Mouse (Mus musculus) cerebellum, postnatal 4 days (tissue): ENCODE measurements around the gene Hand2.

ENCODE experiments used
- DNase-seq, 2 experiments: peaks; one replicate each; pipeline ENCODE4 v3.0.0; 2022; ENCODE audit warnings: low spot score in 2 of 2, mixed read lengths in 1 of 2

Hand2 gene

DNA sequence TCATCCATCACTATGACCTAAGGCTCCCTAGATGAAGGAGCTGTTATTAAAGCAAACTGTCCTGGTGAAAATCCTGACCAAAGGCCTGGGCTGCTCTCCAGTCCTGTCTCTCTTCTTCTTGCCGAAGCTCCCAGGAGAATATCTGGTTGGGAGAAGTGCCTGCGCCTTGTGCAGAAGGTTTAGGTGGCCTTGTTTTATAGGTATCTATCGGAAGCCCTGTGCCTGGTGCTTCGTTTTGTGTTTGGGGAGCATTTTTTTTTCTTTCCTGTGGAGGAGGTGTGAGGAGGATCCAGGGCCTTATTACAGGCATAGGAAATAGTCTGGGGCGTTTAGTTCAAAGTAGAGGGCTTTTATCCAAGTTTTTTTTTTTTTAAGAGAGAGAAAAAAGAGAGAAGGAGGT is 3.9 kb downstream of the Hand2 start:
- no peak for DNase-seq

DNA sequence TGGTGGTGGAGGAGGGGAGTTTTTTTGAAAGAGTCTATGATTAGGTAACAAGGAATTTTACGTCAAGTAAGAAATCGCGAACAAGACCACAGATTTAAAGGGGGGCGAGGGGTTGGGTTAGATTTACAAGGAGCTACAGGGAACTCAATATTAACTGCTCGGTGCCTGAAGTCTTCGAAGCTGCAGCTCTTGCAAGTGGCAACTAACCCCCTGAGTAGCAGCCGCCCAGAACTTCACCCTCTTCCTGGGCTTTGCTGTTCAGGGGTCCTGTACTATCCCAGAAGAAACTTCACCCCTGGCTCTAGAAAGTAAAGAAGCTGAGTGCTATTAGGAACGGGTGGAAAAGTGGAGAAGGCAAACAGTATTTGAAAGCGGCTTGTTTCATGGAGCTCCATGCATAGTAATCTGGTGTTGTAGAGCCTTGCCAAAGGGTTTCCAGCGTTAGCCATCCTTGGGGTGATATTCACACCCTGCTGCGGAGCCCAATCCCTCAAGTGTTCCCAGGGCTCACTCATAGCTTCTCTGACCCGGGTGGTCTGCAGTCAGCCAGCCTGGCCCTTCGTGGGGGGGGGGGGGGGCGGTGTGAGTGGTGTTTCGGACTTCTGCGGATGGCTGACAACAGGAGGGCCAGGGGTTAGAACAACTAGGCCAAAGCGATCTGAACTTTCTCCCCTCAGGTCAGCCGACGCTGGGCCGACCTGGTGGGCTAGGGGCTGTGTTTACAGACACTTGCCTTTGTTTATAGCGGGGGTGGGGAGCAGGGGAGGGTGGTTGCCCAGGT is 4.5 kb downstream of the Hand2 start:
- no peak for DNase-seq

GRCm38 (mm10) chr8:57326091-57327065 is 5.6 kb downstream of the Hand2 start:
- DNase-seq: no peak

DNA sequence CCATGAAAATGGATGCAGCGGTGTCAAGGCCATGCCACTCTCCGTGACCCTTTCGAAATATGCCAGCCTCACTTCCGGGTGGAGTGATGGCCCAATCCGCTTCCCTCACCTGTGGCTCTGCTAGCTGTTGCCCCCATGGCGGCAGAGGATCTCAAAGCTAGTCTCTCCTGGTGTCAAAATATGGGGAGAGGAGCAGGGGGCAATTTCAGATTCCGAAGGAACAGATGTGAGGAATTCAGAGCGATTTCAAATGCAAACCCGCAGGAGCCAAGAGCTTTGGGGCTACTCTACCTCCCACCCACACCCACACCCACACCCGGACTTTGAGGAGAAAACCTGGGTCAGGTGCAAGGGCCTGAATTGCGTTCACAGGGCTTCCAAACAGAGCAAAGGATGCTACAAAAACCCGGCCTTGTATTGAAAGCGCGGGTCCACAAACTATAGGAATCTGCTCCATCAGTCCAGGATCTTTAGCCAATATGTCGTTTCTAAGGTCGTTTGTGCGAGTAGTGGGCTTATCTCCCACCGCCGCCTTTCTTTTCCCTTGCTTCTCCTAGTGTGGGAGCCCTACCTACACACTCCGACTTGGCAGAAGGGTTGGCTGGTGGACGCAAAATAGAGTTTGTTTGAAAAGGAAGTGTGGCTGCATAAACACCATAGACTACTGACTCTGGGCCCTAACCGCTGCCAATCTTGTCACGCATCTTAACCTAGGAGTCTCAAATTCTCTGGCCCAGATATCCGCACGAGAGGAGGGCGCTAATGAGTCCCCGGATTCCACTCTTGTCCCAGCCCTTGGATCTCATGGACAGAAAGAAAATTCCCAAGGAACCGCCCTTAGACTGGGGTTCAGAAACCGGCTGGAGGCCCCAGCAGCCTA is 6.7 kb downstream of the Hand2 start:
- no peak for DNase-seq

- DNase-seq: no peak
These were observed 7.6 kb downstream of the Hand2 start for GRCm38 (mm10) chr8:57328161-57328920.

DNA sequence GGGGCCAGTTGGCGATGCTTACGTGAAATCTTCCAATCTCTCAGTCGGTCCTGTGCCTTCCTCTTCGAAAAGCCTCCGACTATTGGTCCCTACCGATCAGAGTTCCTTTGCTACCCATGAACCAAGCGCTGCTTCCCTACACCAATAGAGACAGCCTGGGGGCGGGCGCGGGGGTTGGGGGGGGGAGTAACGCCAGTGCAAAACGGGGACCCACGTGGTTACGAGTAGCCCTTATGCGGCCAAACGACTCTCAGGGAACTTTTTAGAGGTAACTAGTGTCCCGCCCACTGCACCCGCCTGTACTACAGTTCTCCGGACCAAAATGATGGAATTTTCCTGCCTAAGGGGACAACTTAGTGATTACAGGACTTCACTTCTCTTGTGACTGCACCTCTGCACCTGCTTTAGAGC is 8.2 kb downstream of the Hand2 start:
- DNase-seq: no peak

DNA sequence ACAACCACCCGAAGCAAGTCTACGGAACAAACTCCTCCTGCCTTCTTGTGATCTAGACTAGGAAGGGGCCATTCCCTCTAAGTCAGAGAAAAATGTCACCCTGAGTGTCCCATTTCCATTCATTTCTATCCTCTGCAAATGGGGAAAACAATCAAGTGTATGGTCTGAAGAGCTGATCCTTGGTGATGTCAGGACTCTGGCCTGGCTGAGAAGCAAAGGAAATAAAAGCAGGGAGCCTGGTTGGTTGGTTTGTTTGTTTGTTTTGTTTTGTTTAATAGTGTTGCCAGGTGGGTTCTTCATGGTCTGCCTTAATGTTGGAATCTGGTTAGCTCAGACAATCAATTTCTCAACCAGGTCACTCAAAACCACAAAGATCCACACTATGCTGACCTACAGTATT is 9.3 kb downstream of the Hand2 start:
- DNase-seq: no peak

DNA sequence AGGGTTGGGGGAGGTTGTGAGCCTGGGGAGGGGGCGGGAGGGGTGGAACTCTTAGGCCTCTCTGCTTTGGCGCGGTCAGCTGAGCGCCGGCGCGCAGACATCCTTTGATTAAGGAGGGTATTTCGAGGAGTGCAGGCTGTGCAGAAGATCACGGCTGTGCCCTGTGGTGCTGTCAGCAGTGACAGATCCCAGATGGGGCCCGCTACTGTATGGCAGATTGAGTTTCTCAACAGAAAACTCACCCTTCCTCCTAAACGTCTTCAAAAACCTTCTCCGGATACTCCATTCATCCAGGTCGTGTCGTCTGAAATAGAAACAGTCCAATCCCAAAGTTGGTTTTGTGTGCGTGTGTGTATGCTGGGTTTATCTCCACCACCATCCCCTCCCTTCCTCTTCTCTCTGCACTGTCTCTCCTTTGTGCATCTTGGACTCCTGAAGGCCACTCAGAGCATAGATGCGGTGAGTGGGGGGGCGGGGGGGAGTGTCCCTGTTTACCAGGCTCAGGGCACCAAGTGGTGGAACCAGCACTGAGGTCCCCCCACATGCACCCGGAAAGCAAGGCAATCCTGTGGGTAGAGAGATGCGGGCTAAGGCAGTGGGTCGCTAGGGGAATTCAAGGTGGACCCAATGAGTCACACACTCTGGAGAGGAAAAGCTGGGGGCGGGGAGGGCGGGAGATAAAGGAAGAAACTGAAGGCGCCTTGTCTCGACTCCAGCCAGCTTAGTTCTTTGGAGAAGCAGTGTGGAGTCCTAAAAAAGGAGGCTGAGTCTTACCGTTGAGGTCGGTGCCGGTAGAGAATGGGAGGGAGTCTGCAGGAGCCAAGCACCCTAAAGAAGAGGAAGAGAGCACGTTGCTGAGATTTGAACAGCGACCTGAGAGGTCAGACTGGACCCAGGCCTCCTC is 11.2 kb downstream of the Hand2 start:
- DNase-seq: no peak

- no peak for DNase-seq
These were observed 12.1 kb downstream of the Hand2 start for GRCm38 (mm10) chr8:57332676-57333482.

DNA sequence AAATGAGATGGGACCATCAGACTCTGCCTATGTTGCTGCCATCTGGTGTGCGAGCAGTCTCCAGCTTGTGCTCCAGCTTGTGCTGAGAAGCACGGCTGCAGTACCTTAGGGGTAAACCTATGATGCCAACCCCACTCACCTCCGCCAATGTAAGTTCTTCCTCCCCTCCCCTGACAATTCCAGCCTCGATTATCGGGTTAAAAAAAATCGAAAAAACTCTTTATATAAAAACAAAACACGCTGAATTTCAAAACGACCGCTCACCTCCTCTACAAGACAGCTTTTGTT is 12.6 kb downstream of the Hand2 start:
- DNase-seq: no peak

DNA sequence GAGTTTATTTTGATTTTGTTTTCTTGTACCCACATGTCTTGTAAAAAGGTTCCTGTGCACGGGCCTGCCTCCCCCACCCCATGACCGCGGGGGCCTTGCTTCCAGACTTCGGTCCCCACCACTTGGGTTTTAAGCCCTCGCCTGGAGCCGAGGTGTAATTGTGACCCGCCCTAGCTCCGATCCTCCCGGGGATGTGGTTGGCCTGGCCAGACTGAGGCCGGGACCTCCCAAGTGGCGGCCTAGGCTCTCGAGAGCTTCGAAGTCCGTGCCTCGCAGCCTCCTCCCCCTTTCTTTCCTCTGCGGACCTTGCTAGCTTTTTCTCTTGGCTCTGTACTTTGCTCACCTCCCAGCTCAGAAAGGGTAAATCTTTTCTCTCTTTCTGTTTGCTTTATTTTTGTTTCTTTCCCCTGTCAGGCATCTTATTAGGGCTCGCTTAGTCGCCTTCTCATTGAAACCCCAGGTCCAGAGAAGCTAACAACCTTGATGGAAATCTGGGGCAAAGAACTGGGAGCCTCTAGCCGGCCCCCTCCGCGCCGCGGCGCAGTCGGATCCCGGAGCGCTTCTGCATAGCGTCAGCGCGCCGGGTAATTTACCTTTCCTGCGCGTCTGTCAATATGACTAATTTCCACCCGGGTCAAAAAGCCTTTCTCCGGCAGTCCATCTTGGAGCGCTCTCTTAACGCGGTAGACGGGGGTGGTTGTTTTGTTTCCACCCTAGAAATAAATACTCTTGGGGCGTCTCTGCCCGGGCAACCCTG is 13.2 kb downstream of the Hand2 start:
- no peak for DNase-seq

DNA sequence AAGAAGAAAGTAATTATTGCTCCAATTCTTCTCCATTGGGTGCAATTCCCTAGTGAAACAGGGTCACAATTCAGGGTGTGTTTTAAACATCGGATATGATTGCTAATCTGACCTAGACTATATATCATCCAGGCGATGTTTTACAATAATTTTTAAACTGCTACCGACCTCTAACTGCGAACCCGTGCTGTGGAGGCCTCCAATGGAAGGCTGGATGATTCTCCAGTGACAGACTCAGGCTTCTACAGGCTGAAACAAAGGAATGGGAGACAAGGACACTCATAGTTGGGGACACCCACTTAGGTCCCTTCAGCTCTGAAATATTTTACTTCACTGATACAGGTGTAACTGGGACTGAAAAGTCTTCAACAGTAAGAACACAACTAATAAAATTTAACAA is 13.9 kb downstream of the Hand2 start:
- no peak for DNase-seq

DNA sequence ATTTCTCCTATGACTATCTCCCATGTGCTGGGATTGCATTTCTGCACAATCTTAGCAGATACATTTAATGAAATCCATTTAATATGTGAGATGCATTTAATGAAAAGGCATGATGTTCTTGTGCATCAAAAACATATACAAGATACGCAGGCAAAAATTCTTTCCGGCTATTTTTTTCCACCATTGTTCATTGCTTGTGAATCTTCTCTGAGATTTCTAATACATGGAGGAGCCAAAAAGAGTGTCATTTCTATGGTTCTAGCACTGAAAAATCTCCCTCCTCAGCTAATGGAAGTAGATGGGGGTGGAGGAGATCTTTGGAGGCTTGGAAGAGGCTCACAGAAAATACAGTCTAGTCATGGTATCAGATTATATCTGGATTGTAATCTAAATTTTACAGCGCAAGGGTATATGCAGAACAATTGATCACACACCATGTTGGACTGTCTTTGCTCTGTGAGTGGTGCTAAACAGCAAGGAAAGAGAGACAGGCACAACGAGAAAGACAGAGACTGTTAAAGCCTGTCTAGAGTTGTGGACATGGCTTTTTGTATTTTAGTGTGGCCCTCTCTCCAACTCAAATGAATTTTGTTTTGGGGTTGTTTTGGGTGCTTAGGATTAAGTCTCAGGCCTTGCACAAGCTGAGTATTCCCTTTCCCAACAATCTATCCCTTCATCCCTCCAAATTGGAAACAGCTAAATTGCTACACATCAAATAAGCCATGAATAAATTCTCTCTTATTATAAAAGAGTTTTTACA is 16.7 kb downstream of the Hand2 start:
- no peak for DNase-seq

DNA sequence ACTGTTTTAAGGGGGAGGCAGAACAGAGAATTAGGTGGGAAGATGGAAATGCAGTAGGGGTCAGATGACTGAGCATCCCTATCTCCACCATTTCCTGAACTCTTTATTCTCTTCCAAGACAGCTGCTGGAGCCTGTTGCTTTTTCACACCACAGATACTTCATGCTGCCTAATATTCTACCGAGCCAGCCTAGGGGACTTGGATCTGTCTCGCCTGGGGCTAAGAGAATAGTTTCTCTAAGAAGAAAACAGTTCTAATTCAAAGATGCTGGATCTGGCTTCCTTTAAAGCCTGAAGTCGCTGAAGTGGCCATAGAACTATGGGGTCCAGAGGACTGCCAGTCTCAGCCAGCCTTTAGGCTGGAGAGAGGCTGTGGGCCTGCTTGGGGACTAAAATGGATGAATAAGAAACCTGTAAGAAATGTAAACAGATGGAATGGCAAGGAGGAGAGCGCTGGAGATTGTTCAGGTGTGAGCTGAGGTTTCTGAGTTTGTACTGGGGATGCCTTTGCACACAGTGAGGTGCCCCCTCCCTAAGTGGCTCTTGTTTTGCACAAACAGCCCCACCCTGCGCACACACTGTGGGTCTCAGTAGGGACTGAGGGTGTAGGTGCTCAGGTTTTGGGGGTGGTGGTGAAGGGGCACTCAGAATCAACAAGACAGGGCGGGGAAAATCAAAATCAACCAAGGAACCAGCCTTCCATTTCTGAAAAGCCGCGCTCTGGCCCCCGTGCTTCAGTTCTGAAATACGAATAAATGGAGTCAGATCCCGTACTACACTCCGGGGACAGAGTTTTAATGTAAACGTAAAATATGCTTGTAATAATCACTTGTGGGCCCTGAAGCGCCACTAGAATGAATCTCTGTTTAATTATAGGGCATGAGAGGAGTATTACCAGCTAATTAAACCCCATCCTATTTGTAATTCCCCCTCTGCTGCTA is 19.2 kb downstream of the Hand2 start:
- DNase-seq: no peak

DNA sequence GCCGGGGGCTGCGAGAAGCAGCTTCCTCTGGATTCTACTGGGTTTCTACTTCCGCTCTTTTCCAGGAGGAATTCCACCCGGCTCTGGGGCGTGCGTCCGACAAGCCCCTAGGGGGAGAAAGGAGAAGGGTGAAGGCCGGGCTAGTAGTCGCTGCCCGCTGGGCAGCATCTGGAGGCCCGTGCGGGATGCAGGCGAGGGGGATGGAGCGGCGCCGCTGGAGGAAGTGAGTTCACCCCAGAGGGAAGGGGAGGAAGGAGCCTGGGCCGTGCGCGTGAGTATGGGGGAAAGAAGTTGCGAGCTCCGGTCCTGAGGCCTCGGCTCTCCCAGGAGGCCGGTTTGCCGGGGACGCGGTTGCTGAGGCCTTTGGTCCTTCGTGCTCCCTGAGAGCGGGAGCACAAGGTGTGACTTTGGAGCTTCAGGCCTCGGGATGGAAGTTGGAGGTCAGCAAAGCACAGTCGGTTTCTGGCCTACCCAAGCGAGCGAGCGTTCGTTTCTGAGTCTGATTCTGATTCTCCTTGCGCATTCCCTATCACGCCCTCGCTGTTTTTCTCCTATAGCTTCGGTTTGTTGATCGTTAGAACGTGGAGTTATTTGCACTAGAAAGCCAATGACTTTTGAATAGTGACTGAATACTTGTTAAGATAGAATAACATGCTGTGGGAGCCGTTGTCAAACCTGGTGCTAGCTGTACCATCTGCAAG is 20.2 kb downstream of the Hand2 start:
- DNase-seq: no peak

GRCm38 (mm10) chr8:57341541-57341840 is 20.7 kb downstream of the Hand2 start:
- DNase-seq: no peak
